Mouse (Mus musculus) embryonic fibroblast, embryonic 13.5 days (primary cell): ENCODE results near the gene Polm.

Experiments
- CTCF ChIP-seq: IDR thresholded peaks from 2 replicates; pipeline ENCODE4 v1.5.1; 2011; ENCODE audit warnings: mild to moderate bottlenecking, control low read depth, low read length, moderate library complexity, borderline replicate concordance; ENCODE audit not compliant: insufficient read depth
- POLR2A ChIP-seq: IDR thresholded peaks from 2 replicates; pipeline ENCODE4 v1.6.1; 2011; ENCODE audit warnings: low read depth, mild to moderate bottlenecking, control low read depth, low read length, moderate library complexity

DNA sequence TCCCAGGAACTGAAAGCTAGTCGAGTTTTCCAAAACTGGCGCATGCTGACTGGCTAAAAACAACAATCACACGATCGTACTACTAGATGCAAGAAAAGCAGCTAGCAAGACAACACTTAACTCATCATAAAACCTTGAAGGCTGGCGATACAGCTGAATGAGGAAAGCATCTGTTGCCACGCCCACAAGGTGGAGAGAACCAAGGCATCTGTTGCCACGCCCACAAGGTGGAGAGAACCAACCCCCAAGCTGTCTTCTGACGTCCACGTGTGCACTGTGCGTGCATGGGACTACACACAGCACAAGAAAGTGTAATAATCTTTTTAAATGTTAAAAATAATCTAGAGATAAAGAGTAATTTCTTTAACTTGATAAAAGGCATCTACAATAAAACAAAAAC, 24.4 kb downstream of the Polm start:
- TF ChIP-seq CTCF = no peak
- TF ChIP-seq POLR2A = no peak
